Mouse (Mus musculus): ENCODE measurements around the gene Tmem104.

The Tmem104 gene

DNA sequence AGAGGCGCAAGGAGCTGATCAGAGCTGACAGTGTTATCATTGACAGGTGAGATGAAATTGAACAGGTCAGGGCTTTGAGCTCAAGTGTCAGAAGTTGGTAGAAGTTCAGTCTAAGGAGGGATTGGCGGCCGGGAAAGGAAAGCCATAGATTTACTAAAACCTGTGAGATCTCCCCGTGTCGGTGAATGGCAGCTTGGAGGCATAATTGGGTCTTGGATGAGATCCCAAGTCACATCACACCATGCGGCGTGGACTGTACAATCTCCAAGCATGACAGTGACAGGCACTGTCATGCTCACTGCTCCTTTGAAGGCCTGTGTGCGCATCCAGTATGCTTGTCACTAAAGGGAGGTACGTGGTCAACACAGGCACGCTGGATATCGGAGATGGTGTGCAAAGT lies 75.7 kb downstream of the Tmem104 start:
- no peak for DNase-seq (ENCODE audit: low read depth, low spot score)

DNA sequence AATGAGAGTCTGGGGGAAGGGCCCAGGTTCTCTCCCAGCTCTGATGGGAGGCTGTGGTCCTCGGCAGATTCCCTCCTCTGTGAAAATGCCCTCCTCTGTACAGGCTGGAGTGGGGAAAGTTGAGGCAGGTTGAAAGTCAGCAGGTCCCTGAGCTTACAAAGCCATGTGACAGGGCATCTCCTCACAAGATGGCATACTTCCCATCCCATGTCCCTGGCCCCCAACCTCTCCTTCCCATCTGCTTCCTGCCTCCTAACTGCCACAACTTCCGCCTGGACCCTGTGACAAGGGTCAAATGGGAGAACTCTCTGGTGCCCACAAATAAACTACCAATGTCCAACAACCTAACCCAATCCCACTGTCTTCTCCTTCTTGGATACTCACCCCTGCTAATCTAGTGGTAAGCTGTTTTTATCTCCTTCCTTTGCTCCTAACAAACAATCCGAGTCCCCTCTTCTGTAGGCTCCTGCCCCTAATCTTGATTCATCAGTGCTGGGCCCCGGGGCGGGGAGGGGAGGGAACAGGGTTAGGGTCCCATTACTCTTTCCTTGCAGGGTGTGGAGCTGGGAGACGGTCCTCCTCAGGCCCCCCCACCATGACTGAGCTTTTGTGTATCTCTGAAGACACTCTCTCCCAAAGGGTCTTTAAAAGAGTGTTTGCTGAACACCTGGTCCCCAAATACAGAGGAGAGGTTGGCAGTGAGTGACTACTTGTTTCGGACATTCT lies 77.0 kb downstream of the Tmem104 start:
- no peak for DNase-seq (ENCODE audit: low read depth, low spot score)

DNA sequence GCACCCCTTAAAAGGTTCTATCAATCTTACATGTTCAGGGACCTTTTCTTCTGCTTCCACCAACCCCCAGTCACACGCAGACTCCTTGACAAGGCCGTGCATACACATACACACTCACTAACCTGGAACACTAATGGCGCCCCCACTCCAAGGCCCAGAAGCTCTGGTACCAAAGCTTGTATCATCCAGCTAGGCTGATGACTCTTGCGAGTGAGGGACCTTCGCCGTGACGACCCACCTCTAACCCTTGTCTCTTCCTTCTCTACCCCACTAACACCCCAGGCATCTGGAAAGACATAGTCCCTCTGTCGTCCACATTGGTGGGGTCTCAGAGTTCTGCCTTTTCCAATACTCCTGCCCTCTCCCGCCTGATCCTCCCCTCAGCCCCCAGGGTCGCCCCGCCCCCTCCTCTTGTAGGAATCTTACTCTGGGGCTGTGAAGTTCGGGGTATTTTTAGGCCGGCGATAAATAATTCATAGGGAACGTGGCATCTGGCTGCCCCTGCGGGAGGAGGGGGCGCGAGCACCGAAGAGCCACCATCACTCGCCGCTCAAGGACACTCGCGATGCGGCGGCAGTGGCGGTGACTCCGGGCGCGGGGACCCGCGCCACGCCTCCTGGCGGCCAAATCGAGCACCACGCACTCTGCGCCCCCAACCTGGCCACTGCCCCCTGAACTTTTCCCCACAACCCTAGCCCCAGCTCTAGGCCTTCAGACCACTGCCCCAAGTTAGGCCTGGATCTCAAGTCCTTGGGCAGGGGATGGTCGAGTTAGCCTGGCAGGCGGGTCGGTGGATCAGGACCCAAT lies 77.8 kb downstream of the Tmem104 start:
- DNase-seq (ENCODE audit: low read depth, low spot score) = no peak

DNA sequence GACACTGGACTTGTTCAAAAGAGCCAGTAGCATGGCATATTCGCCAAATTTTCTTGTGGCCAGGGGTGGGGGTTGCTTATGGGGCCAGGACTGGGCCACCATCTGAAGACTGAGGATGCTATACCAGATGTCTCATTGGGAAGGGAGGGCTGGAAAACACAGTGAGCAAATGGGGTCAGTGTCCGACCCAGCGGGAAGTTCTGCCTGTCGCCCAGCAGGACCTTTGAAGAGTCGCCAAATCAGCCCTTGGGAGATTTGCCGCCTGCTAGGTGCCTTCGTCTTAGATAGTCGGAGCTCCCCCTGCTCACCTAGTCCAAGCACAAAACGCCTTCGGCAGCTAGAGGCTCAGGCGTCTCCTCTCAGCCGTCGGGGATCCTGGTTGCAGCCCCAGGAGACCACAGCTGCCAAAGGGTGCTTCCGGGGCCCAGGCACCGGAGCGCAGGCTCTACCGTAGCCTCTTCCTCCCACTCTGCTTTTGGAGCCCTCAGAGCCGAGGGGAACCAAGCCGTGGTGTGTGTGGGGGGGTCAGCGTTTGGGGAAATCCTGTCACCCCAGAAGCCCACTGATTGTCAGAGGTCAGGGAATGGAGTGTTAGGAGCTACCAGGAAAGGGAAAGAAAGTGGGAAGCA lies 78.6 kb downstream of the Tmem104 start:
- no peak for DNase-seq (ENCODE audit: low read depth, low spot score)

DNA sequence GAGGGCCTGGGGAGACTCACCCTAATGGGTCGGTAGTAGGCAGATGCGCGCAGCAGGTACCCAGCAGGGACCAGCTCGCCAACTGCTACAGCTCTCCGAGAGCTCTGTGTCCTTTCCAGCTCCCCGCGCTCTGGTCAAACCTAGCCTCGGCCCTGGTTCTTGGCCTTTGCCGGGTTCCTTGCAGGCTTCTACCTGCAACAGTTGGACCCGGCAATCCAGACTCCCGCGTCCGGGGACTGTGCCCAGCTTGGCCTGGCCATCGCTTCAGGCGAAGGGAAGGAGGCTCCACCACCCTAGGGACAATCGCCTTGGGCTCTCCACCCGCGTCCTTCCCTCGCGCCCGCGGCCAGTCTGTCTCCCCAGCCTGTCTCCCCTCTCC lies 79.1 kb downstream of the Tmem104 start:
- DNase-seq (ENCODE audit: low read depth, low spot score) = no peak

DNA sequence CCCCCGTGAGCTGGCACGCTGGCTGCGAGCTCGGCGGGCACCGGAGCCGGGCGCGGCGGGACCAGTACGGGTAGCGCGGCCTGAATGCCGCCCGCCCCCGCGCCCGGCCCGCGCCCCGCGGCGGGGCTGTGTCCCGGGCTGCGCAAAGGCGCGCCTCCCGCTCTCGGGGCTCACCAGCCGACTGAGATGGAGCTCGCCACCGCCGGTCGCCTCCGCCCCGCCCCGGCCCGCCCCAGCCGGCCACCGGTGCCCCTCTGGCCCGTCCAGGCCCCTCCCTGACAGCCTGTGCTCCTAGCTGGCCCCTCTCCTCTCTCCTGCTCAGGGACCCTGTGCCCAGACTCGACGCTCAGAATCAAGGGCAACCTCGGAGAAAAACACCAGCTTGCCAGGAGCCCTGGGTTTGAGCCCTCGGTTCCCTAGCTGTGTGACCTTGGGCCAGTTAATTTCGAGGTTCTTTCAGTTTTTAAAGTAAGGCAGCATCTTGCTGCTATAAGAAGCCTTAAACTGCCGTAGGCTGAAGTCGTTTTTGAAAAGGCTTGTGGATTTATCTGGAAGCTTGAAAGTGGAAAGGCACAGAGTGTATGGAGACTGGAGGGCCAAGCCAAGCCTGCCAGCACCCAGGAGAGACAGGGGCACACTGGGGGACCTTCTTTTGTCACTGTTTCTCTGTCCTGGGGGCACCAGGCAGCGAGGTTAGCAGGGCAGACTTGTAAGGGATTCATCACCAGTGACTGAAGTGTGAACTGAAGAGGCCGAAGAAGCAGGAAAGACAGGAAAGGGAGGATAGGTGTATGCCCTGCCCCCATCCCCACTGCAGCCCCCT lies 80.0 kb downstream of the Tmem104 start, which contains the start of gene Grin2c:
Gene Grin2c, minus strand, starts transcription at position 183 of the 823 bp plus-strand sequence.
- DNase-seq (ENCODE audit: low read depth, low spot score) = no peak

DNA sequence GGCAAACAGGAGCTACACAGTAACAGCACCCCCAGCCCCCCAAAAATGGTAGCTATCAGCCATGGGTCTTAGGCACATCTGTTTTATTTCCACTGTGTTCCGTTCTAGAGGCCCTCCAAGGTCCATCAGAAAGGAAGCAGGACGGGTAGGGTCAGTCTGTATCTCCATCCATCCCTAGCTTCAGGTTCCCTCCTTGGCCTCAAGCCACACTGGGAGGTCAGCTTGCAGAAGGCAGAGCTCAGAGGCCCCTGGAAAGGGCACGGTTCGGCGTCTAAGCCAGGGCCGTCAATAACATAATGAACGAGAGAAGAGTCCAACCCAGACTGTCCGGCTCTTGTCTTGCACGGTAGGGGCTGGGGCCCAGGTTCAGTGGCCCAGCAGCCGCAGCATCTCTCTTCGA lies 80.7 kb downstream of the Tmem104 start:
- no peak for DNase-seq (ENCODE audit: low read depth, low spot score)

DNA sequence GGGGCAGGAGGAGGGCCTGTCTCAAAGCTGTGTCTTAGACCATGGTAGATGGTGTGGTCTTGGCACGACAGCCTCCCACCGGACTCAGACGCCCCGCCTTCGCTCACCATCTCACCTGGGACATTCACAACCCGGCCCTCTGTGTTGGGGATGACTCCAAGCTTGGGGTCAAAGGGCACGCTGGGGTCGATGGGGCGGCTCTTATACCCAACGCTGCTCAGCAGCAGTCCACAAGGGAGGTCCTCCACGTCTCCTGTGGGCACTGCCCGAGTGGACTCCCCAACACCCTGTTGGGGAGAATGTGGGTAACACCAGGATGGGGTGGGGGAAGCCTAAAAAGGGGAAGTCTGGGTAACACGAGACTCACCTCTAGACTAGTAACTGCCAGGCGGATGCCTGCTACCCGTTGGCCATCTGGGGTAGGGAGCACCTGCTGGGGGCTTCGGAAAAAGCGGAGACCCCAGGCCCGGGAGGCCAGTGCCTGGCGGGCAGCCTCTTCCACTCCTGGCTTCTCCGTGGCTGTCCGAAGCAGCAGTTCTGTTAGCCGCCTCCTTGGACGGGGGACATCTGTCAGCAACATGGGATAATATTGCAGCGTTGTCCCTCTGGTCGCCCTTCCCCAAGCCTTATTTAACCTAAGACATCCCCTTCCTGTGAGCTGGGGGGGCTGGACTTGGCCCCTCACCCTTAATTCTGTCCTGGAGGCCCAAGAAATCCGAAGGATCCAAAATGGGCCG lies 82.2 kb downstream of the Tmem104 start:
- no peak for DNase-seq (ENCODE audit: low read depth, low spot score)

DNA sequence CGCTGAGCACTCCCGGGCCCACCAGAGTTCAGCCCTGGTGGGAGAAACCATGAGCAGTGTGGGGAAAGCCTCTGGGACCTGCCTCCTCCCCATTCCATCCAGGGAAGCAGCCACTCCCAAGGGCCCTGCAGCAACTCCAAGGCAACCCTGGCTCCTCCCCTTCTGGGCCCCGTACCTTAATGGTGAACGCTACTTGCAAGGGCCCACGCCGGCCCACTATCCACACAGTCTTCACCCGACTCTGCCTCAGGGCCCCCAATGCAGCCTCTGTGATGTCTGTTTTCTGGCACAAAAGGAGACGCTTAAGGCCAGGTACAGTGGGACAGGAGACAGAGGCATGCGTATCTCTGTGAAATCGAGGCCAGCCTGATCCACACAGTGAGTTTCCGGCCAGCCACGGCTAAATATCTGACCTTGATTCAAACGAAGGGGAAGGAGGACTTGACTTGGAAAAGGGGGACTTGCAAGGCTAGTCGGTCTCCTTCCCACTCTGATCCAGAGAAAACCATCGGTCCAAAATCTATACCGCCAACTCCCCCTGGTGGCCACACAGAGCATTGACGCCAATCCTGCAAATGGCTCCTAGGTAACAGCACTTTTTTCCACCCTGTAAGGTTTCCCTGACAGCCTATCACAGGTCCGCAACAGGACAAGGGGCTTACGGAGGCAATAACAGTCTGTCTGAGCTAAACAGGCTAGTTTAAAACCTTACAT lies 83.0 kb downstream of the Tmem104 start:
- DNase-seq (ENCODE audit: low read depth, low spot score) = no peak

DNA sequence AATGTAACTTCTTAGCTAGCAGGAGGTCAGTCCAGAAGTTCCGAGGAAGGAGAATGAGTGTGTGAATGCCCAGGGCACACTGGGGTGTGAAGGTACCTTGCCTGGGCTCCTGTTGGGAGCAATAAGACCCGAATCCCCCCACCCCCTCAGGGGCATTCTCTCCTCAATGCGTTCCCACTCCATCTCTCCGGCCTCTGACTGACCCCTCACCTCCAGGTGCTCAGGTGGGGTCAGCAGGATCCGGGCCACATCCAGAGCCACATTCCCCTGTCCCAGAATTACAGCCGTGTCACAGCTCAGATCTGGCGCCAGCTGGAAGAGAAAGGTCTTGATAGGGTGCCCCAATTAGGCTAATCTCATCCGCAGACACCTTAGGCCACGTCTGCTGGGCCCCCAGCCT lies 83.8 kb downstream of the Tmem104 start:
- no peak for DNase-seq (ENCODE audit: low read depth, low spot score)

DNA sequence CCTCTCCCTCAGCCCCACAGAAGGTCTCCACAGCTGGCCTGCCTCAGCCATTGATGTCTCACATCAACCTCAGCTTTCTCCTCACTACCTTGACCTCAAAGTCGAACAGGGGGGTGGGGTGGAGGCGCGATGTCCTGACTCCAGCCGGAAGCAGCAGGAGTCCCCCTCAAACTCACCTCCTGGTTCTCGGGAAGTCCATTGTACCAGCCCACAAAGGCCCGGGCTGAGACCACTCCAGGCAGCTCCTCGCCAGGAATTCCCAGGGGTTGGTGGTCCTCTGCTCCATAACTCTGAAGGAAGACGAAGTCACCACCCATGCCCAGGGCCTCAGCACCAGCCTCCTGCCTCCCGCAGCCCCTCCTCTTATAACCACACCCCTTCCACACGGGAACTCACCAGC lies 84.2 kb downstream of the Tmem104 start:
- DNase-seq (ENCODE audit: low read depth, low spot score) = no peak

DNA sequence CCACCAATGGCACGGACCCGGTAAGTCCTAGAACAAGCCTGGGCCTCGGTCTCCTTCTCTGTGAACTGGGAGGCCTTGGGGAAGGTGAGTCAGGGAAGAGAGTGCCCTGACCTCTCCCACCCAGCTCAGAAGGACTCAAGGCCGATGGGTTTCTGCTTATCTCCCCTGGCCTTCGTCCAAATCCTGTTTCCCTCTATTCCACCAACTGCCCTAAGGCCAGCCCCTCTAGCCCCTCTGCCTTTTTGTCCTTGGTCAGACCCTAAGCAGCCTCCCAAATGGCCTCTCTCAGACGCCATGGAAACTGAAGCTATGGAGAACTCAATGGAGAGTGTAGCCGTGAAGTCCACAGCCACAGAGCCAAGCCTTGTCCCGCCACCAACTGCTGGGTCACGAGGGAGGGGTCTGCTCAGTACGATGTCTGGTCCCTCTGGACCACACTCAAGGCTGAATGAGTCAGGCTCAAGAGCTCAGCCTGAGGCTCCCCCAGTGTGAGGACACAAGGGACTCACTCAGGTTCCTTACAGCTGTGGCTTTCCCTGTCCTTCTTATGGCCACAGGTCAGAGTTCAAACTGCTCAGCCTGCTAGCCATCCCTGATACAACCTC lies 85.7 kb downstream of the Tmem104 start:
- DNase-seq (ENCODE audit: low read depth, low spot score) = no peak

DNA sequence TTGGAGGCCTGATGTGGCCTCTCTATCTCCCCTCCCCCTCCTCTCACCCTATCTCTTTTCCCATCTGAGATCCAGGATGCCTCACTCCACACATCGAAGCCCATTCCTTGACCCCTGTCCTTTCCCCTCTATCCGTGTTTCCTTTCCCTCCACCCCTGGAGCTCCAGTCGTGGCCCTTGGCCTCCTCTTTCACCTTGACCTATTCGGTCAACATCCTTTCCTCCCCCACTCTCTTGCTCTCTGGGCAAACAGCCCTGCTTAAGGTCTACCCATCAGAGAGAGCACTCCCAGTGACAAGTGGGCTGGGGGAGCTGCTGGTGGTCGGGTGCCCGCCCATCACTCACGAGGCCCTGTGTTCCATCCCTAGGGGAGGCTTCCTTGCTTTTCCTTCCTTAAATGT lies 86.4 kb downstream of the Tmem104 start:
- no peak for DNase-seq (ENCODE audit: low read depth, low spot score)

DNA sequence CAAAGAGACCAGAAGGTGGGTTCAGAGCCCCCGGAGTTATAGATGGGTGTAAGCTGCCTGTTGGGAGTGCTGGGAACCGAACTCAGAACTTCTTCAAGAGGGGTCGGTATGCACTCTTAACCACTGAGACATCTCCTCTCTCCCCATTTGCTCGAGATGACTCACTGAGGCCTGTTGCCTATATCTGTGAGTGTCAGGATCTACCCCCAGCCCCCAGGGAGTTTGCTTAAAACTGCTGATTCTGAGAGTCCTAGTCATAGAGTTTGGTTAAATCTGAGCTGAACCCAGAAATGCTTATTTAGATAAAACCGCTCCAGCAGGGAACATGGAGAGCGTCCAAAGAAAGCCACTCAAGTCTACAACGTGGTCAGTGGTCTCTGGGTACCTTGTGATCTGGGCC lies 86.9 kb downstream of the Tmem104 start:
- no peak for DNase-seq (ENCODE audit: low read depth, low spot score)

DNA sequence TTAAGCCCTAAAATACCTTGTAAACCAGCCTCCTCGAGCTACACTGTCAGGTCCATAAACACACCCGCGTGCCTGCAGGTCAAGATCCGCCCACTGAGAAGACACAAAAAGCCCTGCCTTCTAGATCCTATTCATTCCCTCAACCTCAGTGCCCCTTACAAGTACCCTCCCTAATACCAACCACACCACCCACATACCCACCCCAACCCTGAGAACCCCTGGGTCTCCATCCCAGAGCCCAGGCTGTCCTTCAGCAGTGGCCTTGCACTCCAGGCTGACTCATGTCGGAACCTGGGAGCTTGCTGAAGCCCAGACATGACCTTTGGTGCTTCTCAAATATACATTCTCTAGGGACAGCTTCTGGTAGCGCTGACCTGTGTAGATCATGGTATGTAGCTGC lies 87.5 kb downstream of the Tmem104 start:
- DNase-seq (ENCODE audit: low read depth, low spot score) = no peak

DNA sequence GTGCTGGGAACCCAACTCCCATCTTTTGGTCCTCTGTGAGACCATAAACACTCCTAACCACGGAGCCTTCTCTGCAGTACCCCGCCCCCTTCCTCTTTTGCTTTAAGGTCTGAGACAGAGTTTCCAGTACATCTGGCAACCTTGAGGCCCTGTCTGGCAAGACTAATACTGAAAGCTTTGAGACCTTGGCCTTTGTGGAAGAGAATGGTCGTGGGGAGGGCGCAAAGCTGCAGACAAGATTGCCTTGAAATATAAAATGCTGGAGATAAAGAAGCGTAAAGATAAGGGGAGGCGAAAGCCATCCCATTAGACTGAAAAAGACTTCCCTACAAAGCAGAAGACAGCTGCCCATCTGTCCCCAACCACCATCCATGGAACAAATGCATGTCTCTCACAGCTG lies 88.2 kb downstream of the Tmem104 start:
- DNase-seq (ENCODE audit: low read depth, low spot score) = no peak

DNA sequence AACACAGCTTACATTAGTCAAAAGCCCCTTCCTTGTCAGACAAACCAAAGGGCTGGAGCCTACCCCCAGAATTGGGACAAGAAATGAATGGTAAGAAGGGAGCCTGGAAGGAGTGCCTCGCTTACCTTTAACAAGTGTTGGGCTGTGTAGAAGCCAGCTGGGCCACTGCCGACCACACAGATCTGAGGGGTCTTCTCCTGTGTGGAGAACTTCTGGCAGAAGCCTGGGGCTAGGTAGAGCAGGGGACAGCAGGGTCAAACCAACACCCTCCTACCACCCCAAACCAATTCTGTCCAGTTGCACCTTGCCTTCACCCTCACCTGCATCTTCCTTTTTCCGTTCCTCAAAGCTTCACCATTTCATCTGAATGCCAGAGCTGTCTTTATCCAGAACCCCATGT lies 88.7 kb downstream of the Tmem104 start:
- DNase-seq (ENCODE audit: low read depth, low spot score) = no peak

DNA sequence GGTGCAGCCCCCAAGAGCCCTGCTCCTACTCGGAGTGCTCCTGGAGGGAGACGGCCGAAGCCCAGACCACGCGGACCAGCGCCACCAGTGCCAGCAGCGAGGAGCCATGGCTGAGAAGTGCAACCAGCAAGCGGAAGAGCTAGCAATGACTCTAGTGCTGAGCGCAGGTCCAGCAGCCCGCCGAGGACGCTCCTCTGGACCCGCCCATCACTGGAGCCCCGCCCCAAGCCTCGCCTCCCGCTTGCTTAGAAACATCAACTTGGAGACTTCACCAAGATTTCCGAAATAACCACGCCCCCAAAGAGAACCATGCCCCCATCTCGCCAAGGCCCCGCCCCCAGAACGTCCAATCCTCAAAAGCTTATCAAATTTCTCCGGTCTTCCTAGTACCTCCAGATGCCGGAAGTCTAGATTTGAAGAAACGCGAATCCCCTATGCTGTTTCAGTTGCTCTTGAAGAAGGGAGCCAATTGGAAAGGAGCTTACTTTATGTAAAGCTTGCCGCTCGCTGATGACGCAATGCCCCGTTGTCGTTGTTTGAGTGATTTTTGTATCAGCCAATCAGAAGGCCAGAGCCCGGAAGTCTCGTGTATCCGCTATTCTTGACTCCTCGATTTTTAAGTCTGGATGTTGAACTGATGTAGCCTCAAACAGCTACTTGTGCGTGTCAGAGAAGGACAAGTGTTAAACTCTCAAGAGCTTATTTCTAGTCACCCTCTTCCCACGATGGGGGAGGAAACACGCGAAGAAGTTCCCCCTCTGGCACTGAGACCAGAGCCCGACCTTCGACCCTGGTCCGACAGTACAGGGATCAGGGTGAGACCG lies 89.7 kb downstream of the Tmem104 start, which contains the start of gene Fdxr:
Gene Fdxr, minus strand, starts transcription at position 271 of the 824 bp plus-strand sequence.
- peak; percentile 99 for DNase-seq (ENCODE audit: low read depth, low spot score)

DNA sequence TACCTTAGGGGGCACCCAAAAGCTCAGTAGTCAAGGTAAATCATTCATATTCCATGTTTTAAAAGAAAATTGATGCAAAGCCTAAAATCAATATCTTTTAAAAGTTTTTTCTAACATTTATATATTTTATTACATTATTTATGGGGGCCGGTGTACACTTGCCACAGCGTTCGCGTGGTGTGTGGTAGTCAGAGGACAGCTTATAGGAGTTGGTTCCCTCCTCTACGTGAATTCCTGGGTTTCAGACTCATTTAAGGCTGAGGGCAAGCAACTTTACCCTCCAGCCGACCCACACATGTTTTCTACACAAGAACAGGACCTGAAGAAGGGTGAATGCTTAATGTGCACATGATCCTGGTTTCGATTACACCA lies 90.3 kb downstream of the Tmem104 start:
- DNase-seq (ENCODE audit: low read depth, low spot score) = no peak

All from WW6 (cell line).